Mouse (Mus musculus) MEL (cell line): ENCODE measurements at regions not wholly inside any gene's neighbourhood (a gene's known extent, or its start where the extent isn't known, plus 50 kb on each side); places are given as distances from the start of the nearest gene placed in this dataset.

Experiments used
- DNase-seq: peaks from one replicate; pipeline ENCODE4 v3.0.0; 2011; ENCODE audit warnings: low read depth, low spot score
- H3K27ac ChIP-seq: 2 replicates; pipeline ENCODE4 v1.5.1; 2012; ENCODE audit warnings: low read depth, mild to moderate bottlenecking, control low read depth, low read length, moderate library complexity; ENCODE audit not compliant: control insufficient read depth
- H3K27me3 ChIP-seq, 2 experiments: fragments of 150-350 bp in 1 of 2; sonication (generic) in 1 of 2; 2 replicates each; pipeline ENCODE4 v1.6.1; 2012; ENCODE audit warnings: low read length in 2 of 2, mild to moderate bottlenecking in 2 of 2, improper control_type of control experiment in 1 of 2, moderate library complexity in 1 of 2; ENCODE audit not compliant: insufficient read depth in 2 of 2, control insufficient read depth in 1 of 2
- H3K36me3 ChIP-seq, 2 experiments: 2 replicates each; pipeline ENCODE4 v1.6.1; 2012 to 2014; ENCODE audit warnings: low read length in 2 of 2, improper control_type of control experiment in 1 of 2, inconsistent platforms in 1 of 2, mild to moderate bottlenecking in 1 of 2; ENCODE audit not compliant: insufficient read depth in 2 of 2, control insufficient read depth in 1 of 2
- H3K4me1 ChIP-seq, 2 experiments: fragments of 150-350 bp in 1 of 2; sonication (generic) in 1 of 2; 2 replicates each; pipeline ENCODE4 v1.6.1; 2012; ENCODE audit warnings: low read length in 2 of 2, improper control_type of control experiment in 1 of 2, mild to moderate bottlenecking in 1 of 2; ENCODE audit not compliant: insufficient read depth in 2 of 2, control insufficient read depth in 1 of 2
- H3K4me3 ChIP-seq, 2 experiments: fragments of 150-350 bp in 1 of 2; sonication (generic) in 1 of 2; 2 replicates each; pipeline ENCODE4 v1.5.1; 2012; ENCODE audit warnings: low read depth in 2 of 2, low read length in 2 of 2, mild to moderate bottlenecking in 2 of 2, moderate library complexity in 2 of 2, control low read depth in 1 of 2, improper control_type of control experiment in 1 of 2; ENCODE audit not compliant: control insufficient read depth in 1 of 2, insufficient read depth in 1 of 2
- H3K79me2 ChIP-seq: 2 replicates; pipeline ENCODE4 v1.6.1; 2012; ENCODE audit warnings: mild to moderate bottlenecking, low read length, moderate library complexity; ENCODE audit not compliant: control insufficient read depth, poor library complexity, insufficient read depth
- H3K9ac ChIP-seq: 2 replicates; pipeline ENCODE4 v1.6.1; 2012; ENCODE audit warnings: low read depth, mild to moderate bottlenecking, control low read depth, low read length, moderate library complexity; ENCODE audit not compliant: control insufficient read depth, poor library complexity, severe bottlenecking
- H3K9me3 ChIP-seq: fragments of 150-350 bp; sonication (generic); replicated peaks from 2 replicates; pipeline ENCODE4 v1.6.1; 2012; ENCODE audit warnings: mild to moderate bottlenecking, low read length, improper control_type of control experiment, moderate library complexity; ENCODE audit not compliant: insufficient read depth
- CTCF ChIP-seq, 3 experiments: IDR thresholded peaks in 2 of 3; conservative IDR thresholded peaks in 1 of 3; 2 replicates each; pipeline ENCODE4 v1.5.1; 2011 to 2012; ENCODE audit warnings: low read length in 3 of 3, low read depth in 2 of 3, mild to moderate bottlenecking in 2 of 3, improper control_type of control experiment in 1 of 3, inconsistent platforms in 1 of 3, mixed read lengths in 1 of 3, moderate library complexity in 1 of 3; ENCODE audit not compliant: control insufficient read depth in 1 of 3, insufficient read depth in 1 of 3, poor library complexity in 1 of 3, severe bottlenecking in 1 of 3
- ELF1 ChIP-seq: IDR thresholded peaks from 2 replicates; pipeline ENCODE4 v1.6.1; 2014; ENCODE audit warnings: low read depth, mild to moderate bottlenecking, inconsistent platforms, low read length, improper control_type of control experiment, moderate library complexity
- MAFK ChIP-seq: IDR thresholded peaks from 2 replicates; pipeline ENCODE4 v1.6.1; 2011; ENCODE audit warnings: low read depth, mild to moderate bottlenecking, low read length, improper control_type of control experiment, borderline replicate concordance
- MXI1 ChIP-seq: IDR thresholded peaks from 2 replicates; pipeline ENCODE4 v1.6.1; 2011; ENCODE audit warnings: mild to moderate bottlenecking, low read depth, low read length, improper control_type of control experiment
- MYB ChIP-seq: IDR thresholded peaks from 2 replicates; pipeline ENCODE4 v1.6.1; 2011; ENCODE audit warnings: mild to moderate bottlenecking, low read depth, low read length, improper control_type of control experiment
- POLR2A ChIP-seq, 2 experiments: IDR thresholded peaks; 2 replicates each; pipeline ENCODE4 v1.6.1; 2011 to 2012; ENCODE audit warnings: low read length in 2 of 2, mild to moderate bottlenecking in 2 of 2, control low read depth in 1 of 2, improper control_type of control experiment in 1 of 2, low read depth in 1 of 2, moderate library complexity in 1 of 2; ENCODE audit not compliant: control insufficient read depth in 1 of 2, insufficient read depth in 1 of 2, poor library complexity in 1 of 2
- SIN3A ChIP-seq: IDR thresholded peaks from 2 replicates; pipeline ENCODE4 v1.6.1; 2012; ENCODE audit warnings: low read length, improper control_type of control experiment, inconsistent platforms
- TCF12 ChIP-seq: IDR thresholded peaks from 2 replicates; pipeline ENCODE4 v1.6.1; 2014; ENCODE audit warnings: low read depth, mild to moderate bottlenecking, inconsistent platforms, low read length, improper control_type of control experiment, moderate library complexity
- ZMIZ1 ChIP-seq: IDR thresholded peaks from 2 replicates; pipeline ENCODE4 v1.6.1; 2012; ENCODE audit warnings: low read depth, mild to moderate bottlenecking, inconsistent platforms, low read length, improper control_type of control experiment, moderate library complexity

DNA sequence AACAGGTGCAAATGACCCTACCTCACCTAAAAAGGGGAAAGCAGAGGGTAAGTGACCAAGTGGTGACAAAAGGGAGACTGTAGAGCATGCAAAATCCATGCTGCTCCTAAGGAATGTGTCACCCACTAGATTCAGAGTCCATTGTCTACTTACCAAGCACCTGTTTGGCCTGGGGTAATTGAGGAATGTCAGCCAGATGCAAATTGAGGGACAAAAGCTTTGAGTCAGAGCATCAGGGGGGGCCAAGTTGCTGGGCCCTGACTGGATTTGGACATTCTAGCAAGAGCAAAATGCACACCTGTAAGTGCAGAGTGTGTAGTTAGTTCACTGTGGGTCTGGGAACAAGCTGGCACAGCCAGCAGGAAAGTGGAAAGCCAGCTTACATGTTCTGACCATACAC is 2783.6 kb downstream of the Gm37988 start:
- Histone ChIP-seq H3K4me1 (no peaks in the 10 kb centered on the region), H3K36me3 (no peaks in the 10 kb centered on the region)
- no peak for TF ChIP-seq CTCF (IDR thresholded peaks at IDR 0.05 in 2 of 3, conservative IDR thresholded peaks at IDR 0.05 in 1 of 3; ENCODE audit: control insufficient read depth in 1 of 3, insufficient read depth in 1 of 3, low read depth in 2 of 3, low read length in 3 of 3, poor library complexity in 1 of 3, severe bottlenecking in 1 of 3)
- no peak for TF ChIP-seq SIN3A
- no peak for TF ChIP-seq ELF1
- TF ChIP-seq MXI1, result no peak
- TF ChIP-seq MYB, result no peak
- no peak for TF ChIP-seq ZMIZ1
- no peak for TF ChIP-seq MAFK
- TF ChIP-seq TCF12, result no peak
- TF ChIP-seq POLR2A (IDR thresholded peaks at IDR 0.05; ENCODE audit: control insufficient read depth in 1 of 2, insufficient read depth in 1 of 2, low read depth in 1 of 2, low read length in 2 of 2, poor library complexity in 1 of 2), result no peak
- TF ChIP-seq, all 39 proteins: peak for 0
- Histone ChIP-seq H3K9ac (no peak overlapping the region), H3K4me3 (no peak overlapping the region), H3K27me3 (no peaks in the 10 kb centered on the region), H3K27ac (no peak overlapping the region), H3K79me2 (no peaks in the 10 kb centered on the region), H3K9me3 (no peaks in the 10 kb centered on the region)
- DNase-seq, result no peak
